Mouse (Mus musculus): Measurements from ENCODE around the gene Rora. TPM values are rescaled to one million over a fixed set of nuclear protein-coding genes. Genes with fewer than 3 reads are reported as not detected.
A peak's percentile ranks its signal among the peaks of the same experiment; 100 is the strongest.

Rora gene
- polyA plus RNA-seq, 1 experiment from 2014 or later, result 12.6 TPM

GRCm38 (mm10) chr9:69345550-69345949 is 692.0 kb downstream of the Rora start:
- Histone ChIP-seq H3K27ac (no peak overlapping the region), H3K27me3 (no peaks in the 10 kb centered on the region), H3K9ac (no peak overlapping the region), H3K4me1 (no peaks in the 10 kb centered on the region), H3K4me3 (no peak overlapping the region), H3K4me2 (no peak overlapping the region), H3K36me3 (ENCODE audit: poor library complexity, severe bottlenecking) (no peaks in the 10 kb centered on the region), H3K9me3 (replicated peaks) (no peaks in the 10 kb centered on the region)
- 62% methylated on average over 6 of the region's 6 CpGs for WGBS
- no peak for ATAC-seq

- Histone ChIP-seq H3K9me3 (replicated peaks) (no peaks in the 10 kb centered on the region), H3K4me3 (no peak overlapping the region), H3K4me2 (no peak overlapping the region), H3K27ac (no peak overlapping the region), H3K4me1 (no peaks in the 10 kb centered on the region), H3K27me3 (no peaks in the 10 kb centered on the region), H3K9ac (no peak overlapping the region), H3K36me3 (ENCODE audit: poor library complexity, severe bottlenecking) (no peaks in the 10 kb centered on the region)
- no peak for ATAC-seq
- WGBS, result 37% methylated on average over 6 of the region's 6 CpGs
These were observed 694.2 kb downstream of the Rora start for GRCm38 (mm10) chr9:69347796-69348195.

GRCm38 (mm10) chr9:69349537-69349936 is 696.0 kb downstream of the Rora start:
- H3K9ac ChIP-seq, result no peak overlapping the region
- ATAC-seq, result no peak
- no peaks in the 10 kb centered on the region for H3K36me3 ChIP-seq (ENCODE audit: poor library complexity, severe bottlenecking)
- no peaks in the 10 kb centered on the region for H3K27me3 ChIP-seq
- no peak overlapping the region for H3K27ac ChIP-seq
- no peak overlapping the region for H3K4me2 ChIP-seq
- H3K4me3 ChIP-seq, result no peak overlapping the region
- H3K4me1 ChIP-seq, result peaks cover 6% of the 10 kb centered on the region; the same call in 1 of the 2 replicates
- 96% methylated on average over 2 of the region's 2 CpGs for WGBS
- H3K9me3 ChIP-seq (replicated peaks), result no peaks in the 10 kb centered on the region

GRCm38 (mm10) chr9:69354228-69354627 is 700.6 kb downstream of the Rora start:
- Histone ChIP-seq H3K4me1 (peaks cover 15% of the 10 kb centered on the region), H3K27me3 (no peaks in the 10 kb centered on the region), H3K9me3 (replicated peaks) (no peaks in the 10 kb centered on the region), H3K9ac (no peak overlapping the region), H3K4me2 (no peak overlapping the region), H3K4me3 (no peak overlapping the region), H3K36me3 (ENCODE audit: poor library complexity, severe bottlenecking) (no peaks in the 10 kb centered on the region), H3K27ac (no peak overlapping the region)
- WGBS, result 53% methylated on average over 6 of the region's 6 CpGs
- ATAC-seq, result peak; percentile 70

GRCm38 (mm10) chr9:69357834-69358233 is 704.2 kb downstream of the Rora start:
- no peaks in the 10 kb centered on the region for H3K27me3 ChIP-seq

GRCm38 (mm10) chr9:69358797-69359196 is 705.2 kb downstream of the Rora start:
- Histone ChIP-seq H3K27me3 (no peaks in the 10 kb centered on the region), H3K4me3 (no peak overlapping the region), H3K4me1 (peaks cover 15% of the 10 kb centered on the region), H3K9me3 (replicated peaks) (no peaks in the 10 kb centered on the region), H3K4me2 (peak overlapping the region; percentile 33), H3K27ac (no peak overlapping the region), H3K36me3 (ENCODE audit: poor library complexity, severe bottlenecking) (no peaks in the 10 kb centered on the region), H3K9ac (no peak overlapping the region)
- ATAC-seq, result peak; percentile 58; the same call in 1 of the 2 replicates
- 36% methylated on average over 6 of the region's 6 CpGs for WGBS

More at GRCm38 (mm10) chr9:69357834-69358233, 704.2 kb downstream of the Rora start:
- no peak overlapping the region for H3K27ac ChIP-seq
- peaks cover 15% of the 10 kb centered on the region for H3K4me1 ChIP-seq
- no peaks in the 10 kb centered on the region for H3K9me3 ChIP-seq (replicated peaks)
- no peak for ATAC-seq
- H3K4me3 ChIP-seq, result no peak overlapping the region
- H3K4me2 ChIP-seq, result no peak overlapping the region
- H3K9ac ChIP-seq, result no peak overlapping the region
- WGBS, result 28% methylated on average over 3 of the region's 3 CpGs
- no peaks in the 10 kb centered on the region for H3K36me3 ChIP-seq (ENCODE audit: poor library complexity, severe bottlenecking)

- no peaks in the 10 kb centered on the region for H3K36me3 ChIP-seq (ENCODE audit: poor library complexity, severe bottlenecking)
- no peaks in the 10 kb centered on the region for H3K9me3 ChIP-seq (replicated peaks)
- H3K27me3 ChIP-seq, result no peaks in the 10 kb centered on the region
- H3K4me3 ChIP-seq, result no peak overlapping the region
- no peak overlapping the region for H3K27ac ChIP-seq
- 85% methylated on average over 8 of the region's 8 CpGs for WGBS
- no peak for ATAC-seq
- no peak overlapping the region for H3K4me2 ChIP-seq
- H3K4me1 ChIP-seq, result peaks cover 9% of the 10 kb centered on the region
- no peak overlapping the region for H3K9ac ChIP-seq
These were observed 708.4 kb downstream of the Rora start for GRCm38 (mm10) chr9:69361951-69362445.

GRCm38 (mm10) chr9:69362766-69363165 is 709.2 kb downstream of the Rora start:
- 46% methylated on average over 4 of the region's 4 CpGs for WGBS
- Histone ChIP-seq H3K4me1 (peaks cover 9% of the 10 kb centered on the region), H3K36me3 (ENCODE audit: poor library complexity, severe bottlenecking) (no peaks in the 10 kb centered on the region), H3K4me2 (no peak overlapping the region), H3K4me3 (no peak overlapping the region), H3K27me3 (no peaks in the 10 kb centered on the region), H3K9me3 (replicated peaks) (no peaks in the 10 kb centered on the region), H3K9ac (no peak overlapping the region), H3K27ac (no peak overlapping the region)
- no peak for ATAC-seq

- peak overlapping the region; percentile 22 for H3K4me2 ChIP-seq
- H3K9me3 ChIP-seq (replicated peaks), result no peaks in the 10 kb centered on the region
- H3K27me3 ChIP-seq, result no peaks in the 10 kb centered on the region
- 47% methylated on average over 16 of the region's 16 CpGs for WGBS
- no peak overlapping the region for H3K9ac ChIP-seq
- peaks cover under 1% of the 10 kb centered on the region for H3K4me1 ChIP-seq
- no peak overlapping the region for H3K27ac ChIP-seq
- H3K36me3 ChIP-seq (ENCODE audit: poor library complexity, severe bottlenecking), result no peaks in the 10 kb centered on the region
- H3K4me3 ChIP-seq, result no peak overlapping the region
- ATAC-seq, result no peak
These were observed 710.5 kb downstream of the Rora start for GRCm38 (mm10) chr9:69364117-69364516.

GRCm38 (mm10) chr9:69367055-69367454 is 713.5 kb downstream of the Rora start:
- no peak for ATAC-seq

GRCm38 (mm10) chr9:69368071-69368470 is 714.5 kb downstream of the Rora start:
- 0 out of 2 replicates have a peak, but pooled peaks cover 6% of the 10 kb centered on the region for H3K4me1 ChIP-seq
- WGBS, result 69% methylated on average over 8 of the region's 8 CpGs

More at GRCm38 (mm10) chr9:69367055-69367454, 713.5 kb downstream of the Rora start:
- Histone ChIP-seq H3K4me3 (no peak overlapping the region), H3K27ac (no peak overlapping the region), H3K36me3 (ENCODE audit: poor library complexity, severe bottlenecking) (no peaks in the 10 kb centered on the region), H3K27me3 (no peaks in the 10 kb centered on the region), H3K4me2 (no peak overlapping the region), H3K9me3 (replicated peaks) (no peaks in the 10 kb centered on the region), H3K4me1 (no peaks in the 10 kb centered on the region), H3K9ac (no peak overlapping the region)
- WGBS, result 77% methylated on average over 4 of the region's 4 CpGs

GRCm38 (mm10) chr9:69371046-69371724 is 717.6 kb downstream of the Rora start:
- ATAC-seq, result no peak
- H3K4me3 ChIP-seq, result no peak overlapping the region
- no peak overlapping the region for H3K27ac ChIP-seq
- H3K9ac ChIP-seq, result no peak overlapping the region
- no peaks in the 10 kb centered on the region for H3K27me3 ChIP-seq
- H3K4me2 ChIP-seq, result no peak overlapping the region
- 81% methylated on average over 11 of the region's 11 CpGs for WGBS
- H3K9me3 ChIP-seq (replicated peaks), result no peaks in the 10 kb centered on the region
- H3K4me1 ChIP-seq, result 0 out of 2 replicates have a peak, but pooled peaks cover 6% of the 10 kb centered on the region
- no peaks in the 10 kb centered on the region for H3K36me3 ChIP-seq (ENCODE audit: poor library complexity, severe bottlenecking)

More at GRCm38 (mm10) chr9:69368071-69368470, 714.5 kb downstream of the Rora start:
- Histone ChIP-seq H3K27ac (no peak overlapping the region), H3K9me3 (replicated peaks) (no peaks in the 10 kb centered on the region), H3K4me2 (no peak overlapping the region), H3K9ac (no peak overlapping the region), H3K27me3 (no peaks in the 10 kb centered on the region), H3K36me3 (ENCODE audit: poor library complexity, severe bottlenecking) (no peaks in the 10 kb centered on the region), H3K4me3 (no peak overlapping the region)
- no peak for ATAC-seq
